Mouse (Mus musculus) embryo, embryonic 10.5 days (tissue): Measurements from ENCODE around the gene St8sia4.

Experiments used
- DNase-seq: peaks from one replicate; pipeline ENCODE4 v3.0.0-alpha.2; 2015; ENCODE audit warnings: low spot score

Gene St8sia4

GRCm38 (mm10) chr1:95667435-95668252, at the start of gene St8sia4:
Gene St8sia4 (minus strand): TSS chr1:95667571.
- peak; percentile 91 for DNase-seq

DNA sequence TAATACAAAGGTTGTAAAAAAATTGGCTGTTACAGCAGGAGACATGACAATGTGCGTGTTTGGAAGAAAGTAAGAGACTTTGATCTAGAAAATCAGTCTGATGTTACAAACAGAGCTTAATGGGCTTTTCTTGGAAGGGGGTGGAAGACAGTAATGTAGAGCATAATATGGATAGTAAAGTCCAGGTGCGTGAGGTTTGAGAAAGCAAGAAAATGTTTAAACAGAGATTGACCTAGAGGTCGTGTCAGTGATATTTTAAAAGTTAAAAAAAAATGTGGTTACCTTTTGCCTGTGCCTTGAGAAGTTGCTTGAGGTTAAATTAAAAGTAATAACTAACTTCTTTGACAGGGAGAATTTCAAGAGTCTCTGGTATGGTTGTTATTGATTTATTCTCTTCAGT, 41.8 kb upstream of the St8sia4 start:
- DNase-seq, result no peak

DNA sequence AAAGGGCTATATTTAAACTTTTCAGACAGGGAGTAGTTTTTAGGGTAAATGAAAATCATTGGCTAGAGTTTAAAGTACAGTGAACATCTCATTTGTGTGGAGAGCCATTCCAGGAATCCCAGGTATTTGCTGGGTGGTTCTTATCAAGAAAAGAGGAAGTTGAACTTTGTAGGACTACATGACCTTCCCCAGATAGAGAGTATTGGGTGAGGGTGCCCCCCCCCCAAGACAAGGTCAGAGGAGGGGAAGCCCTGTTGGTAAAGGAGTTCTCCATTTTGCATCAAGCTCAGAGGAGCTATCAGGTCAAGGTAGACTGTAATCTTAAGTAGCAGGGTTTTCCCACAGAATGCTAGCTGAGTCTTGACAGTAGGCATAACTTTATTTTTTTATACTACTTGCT, 32.5 kb upstream of the St8sia4 start:
- DNase-seq, result no peak

GRCm38 (mm10) chr1:95674052-95674451, 6.7 kb upstream of the St8sia4 start:
- DNase-seq, result no peak

- DNase-seq, result peak; percentile 41
Measured at GRCm38 (mm10) chr1:95668253-95668805, 958 bp upstream of the St8sia4 start.

DNA sequence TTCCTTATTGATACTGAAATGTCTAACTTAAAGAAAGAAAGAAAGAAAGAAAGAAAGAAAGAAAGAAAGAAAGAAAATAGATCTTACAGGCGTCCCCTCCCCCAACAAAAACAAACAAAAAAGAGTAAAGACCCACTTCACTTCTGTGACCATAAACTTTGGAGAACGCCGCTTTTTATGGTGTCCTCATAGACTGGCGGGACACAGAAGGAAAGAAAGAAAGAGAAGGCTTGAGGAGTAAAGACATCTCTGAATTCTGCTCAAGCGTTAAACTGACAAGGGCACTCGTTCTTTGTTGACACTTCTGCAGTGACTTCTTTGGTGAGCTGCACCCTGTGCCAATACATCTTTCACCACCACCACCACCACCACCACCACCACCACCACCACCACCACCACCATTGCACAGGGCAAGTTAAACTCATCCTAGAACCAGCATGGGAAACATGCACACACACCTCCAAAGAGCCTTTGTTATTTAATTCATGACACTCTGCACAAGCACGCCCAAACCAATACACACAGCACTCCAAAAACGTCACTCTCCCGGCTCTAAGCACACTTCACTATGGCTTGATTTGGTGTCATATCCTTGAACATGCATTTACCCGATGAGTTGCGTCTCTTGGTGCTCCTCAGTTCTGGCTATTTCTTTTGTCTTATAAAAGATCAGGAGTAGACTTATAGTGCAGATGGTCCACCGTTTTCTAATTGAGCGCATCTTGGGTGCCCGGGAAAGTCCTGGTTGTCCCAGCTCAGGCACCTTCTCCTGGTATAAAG, 640 bp downstream of the St8sia4 start:
- DNase-seq, result peak; percentile 38

DNA sequence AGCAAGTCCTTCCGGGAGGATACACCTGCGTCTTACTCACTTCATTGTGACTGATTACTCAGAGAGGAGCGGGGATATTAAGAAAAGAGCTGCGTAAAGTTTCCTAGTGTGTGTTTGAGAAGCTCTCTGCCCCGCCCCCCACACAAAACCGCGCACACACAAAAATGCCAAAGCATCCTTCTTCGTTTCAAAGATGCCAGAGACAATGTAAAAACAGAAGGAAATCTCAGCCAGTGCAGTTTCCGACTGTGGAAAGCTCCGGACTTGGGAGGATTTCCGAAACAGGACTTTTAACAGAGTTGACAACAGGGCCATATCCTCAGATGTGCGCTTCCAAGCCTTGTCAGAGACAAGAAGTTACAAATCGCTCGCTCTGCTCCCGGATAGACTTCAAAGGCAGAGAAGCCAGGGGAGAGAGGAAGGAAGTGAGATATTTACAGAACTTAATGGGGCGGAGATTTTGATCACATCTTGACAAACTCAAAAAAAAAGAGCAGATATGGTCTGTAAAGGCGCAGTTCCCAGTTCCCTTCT, 1.4 kb downstream of the St8sia4 start:
- DNase-seq, result peak; percentile 64

- DNase-seq, result peak; percentile 55
Measured at GRCm38 (mm10) chr1:95664969-95665702, 2.2 kb downstream of the St8sia4 start.

GRCm38 (mm10) chr1:95664321-95664825, 3.0 kb downstream of the St8sia4 start:
- DNase-seq, result peak; percentile 28

DNA sequence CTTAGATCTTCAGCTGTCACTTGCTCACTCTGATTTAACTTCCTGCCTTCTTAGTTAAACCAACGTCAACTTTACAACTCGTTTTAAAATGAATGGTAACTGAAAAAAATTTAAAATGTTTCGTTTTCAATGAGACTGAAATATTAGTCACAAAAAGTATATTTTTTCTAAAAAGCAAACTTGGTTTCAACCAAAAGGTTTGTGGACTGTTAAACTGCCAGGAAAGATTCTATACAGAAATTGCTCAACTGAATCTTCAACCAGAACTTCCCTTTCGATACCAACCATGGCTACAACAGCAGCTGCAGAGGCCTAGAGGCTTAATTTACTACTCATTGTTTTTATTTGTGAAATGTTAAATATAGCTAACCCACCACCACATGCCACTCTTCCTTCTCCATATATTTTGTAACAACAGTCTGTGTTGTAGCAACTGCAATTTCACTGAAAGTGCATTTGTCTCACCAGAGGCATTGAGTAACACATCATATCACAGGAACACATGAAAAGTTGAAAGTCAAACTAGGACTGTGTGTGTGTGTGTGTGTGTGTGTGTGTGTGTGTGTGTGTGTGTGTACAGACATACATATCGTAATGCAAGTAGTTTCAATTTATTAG, 10.2 kb downstream of the St8sia4 start:
- no peak for DNase-seq

- no peak for DNase-seq
Measured at GRCm38 (mm10) chr1:95655564-95655963, 11.8 kb downstream of the St8sia4 start.

DNA sequence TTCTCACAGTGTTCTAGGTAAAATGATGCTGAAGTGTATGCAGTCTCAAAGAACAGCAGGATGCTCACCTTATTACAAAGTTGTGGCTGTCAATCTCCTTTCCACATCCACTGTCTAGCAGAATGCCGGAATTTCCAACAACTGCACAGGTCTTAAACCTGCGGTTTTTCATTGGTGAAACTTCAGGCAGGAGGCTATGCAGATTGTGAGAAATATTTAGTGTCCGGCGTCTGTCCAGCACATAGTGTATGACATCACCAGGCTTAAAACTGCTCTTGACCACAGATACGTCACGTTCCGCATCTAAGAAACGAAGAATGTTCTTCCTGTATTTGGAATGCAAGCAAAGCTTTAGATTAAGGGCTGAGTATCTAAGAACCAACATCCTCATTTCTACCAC, 13.9 kb downstream of the St8sia4 start:
- DNase-seq, result no peak

- DNase-seq, result no peak
Measured at GRCm38 (mm10) chr1:95644292-95644691, 23.1 kb downstream of the St8sia4 start.

GRCm38 (mm10) chr1:95639001-95639400, 28.4 kb downstream of the St8sia4 start:
- no peak for DNase-seq

DNA sequence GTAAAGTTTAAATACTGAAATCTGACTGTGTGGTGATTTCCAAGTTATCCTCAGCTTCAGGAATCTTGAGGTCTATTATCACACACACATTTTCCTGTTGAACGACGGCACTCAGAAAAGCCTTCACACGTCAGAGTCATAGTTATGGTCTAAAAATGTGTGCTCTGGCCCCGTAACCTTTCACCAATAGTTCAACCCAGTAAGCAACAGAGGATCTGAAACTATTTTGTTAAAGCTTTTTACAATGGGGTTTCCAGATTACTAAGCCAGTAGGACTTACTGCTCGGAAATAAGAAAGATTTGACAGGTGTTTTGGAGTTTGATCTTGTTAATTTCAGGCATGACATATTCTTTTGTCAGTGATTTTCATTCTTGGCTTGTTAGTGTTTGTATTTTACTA, 43.0 kb downstream of the St8sia4 start:
- no peak for DNase-seq

DNA sequence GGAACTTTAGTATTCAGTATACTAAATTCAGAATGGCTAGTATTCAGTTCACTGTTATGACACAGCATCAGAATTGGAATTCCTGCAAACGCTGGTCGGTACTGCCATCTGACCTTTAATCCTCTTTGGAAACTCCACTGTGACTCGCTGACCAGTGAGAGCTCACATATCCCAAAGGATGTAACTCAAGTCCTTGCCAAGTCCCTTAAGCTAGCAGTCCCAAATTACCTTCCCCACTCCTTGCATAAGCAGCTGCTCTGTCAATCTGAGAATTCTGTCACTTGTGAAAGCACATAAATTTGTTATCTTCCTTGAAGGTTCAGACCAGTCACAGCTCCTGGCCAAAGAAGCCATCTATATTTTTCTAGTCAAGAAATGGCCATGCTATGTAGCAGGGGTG, 48.7 kb downstream of the St8sia4 start:
- DNase-seq, result peak; percentile 29

DNA sequence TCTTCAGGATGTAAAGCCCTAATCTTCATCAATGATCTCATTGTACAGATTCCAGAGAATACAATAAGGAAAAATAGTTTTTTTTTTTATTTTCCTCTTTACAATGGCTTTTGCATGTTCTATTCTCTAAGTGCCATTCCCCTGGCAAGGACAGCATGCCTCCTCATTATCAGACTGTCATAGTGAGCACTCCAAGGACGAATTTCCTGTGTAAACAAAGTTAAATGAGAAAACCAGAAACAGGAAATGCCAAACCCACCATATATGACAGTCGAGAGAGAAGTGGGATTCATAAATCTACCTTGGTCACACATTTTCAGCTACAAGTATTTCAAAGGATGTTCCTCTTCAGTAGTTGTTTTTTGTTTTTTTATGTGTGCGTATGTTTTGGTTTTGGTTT, 49.2 kb downstream of the St8sia4 start:
- DNase-seq, result peak; percentile 6

DNA sequence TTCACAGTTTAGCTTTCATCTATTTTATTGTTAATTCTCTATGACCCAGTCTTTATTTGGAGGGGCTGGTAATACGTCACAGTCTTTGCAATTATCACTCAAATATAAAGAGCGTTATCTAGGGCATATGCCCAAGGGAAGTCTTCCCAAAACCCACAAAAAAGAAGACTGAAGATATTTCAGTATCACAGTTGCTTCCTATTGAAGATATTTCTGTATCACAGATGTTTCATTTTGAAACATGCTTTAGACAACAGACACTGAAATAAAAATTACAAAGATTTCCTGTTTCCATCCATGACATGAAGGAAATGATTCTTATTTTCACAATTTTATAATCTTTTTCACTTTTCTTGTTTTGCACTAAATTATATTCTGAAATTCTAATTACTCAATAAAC, 57.4 kb downstream of the St8sia4 start:
- DNase-seq, result no peak

DNA sequence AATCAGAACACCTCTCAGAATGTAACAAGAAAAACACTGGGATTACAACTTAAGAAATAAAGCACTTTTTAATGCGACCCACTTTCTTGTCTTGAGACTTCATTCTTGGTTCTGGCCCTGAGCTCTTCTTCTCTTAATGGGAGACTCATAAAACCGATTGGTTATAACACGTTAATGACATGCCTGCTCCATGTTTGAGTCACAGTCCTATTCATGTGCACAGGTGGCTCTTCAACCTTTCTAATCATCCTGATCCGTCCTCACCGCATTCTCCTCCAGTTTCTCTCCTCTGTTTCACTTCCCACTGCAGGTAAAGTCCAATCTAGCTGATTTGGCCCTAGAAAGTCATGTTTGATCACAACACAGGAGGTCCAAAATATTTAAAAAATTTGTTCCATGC, 58.3 kb downstream of the St8sia4 start:
- DNase-seq, result no peak

DNA sequence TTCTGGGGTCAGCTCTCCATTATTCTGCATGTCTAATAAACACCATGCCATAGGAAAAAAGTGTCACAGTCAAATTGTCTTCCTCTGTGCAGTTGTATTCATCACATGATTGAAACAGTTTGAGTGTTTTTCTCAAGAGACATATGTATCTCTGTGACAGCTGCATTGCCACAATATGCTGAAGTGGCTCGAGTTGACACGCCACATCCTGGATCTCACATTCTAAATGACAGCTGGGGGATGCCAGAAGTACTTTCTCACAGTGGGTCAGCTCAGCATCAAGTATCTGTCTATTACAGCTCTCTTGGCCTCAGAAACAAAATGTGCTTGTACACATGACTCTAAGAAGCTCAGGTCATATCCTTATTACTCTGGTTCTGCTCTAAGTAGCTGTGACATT, 61.9 kb downstream of the St8sia4 start:
- no peak for DNase-seq

- no peak for DNase-seq
Measured at GRCm38 (mm10) chr1:95598108-95598507, 69.3 kb downstream of the St8sia4 start.
